Mouse (Mus musculus): Measurements from ENCODE around the gene Klrb1c. TPM values are rescaled to one million over a fixed set of nuclear protein-coding genes. Genes with fewer than 3 reads are reported as not detected.
"Not testable (repeated sequence)": the region's sequence is repeated elsewhere in the genome, so short reads cannot be mapped to it uniquely, and the experiment has no call there.

Gene Klrb1c
- polyA plus RNA-seq, 1 experiment from 2014 or later, result 0.78 TPM

DNA sequence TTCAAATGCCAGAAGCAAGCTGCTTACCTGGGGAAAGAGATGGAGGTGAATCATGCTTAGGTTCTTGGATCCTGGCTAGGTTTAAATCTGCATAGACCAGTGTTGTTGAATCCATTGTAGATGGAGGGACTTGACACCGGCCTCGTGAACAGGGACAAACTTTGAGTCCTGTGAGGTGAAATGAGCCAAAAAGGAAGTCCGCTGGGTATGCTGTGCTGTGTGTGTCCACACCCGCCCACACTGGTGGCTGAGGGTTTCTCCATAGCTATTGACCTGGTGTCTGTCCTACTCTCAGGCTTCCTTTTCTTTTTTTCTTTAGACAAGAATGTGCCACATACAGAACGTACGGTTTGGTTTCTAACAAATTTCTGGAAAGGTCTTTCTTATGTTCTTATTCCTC is 37.1 kb upstream of the Klrb1c start, which contains the start of the genes Gm44511 and Klrb1b:
Gene Gm44511 (minus strand): TSS at position 184 of the 400 bp plus-strand sequence.
Gene Klrb1b (minus strand): TSS at position 200 of the 400 bp plus-strand sequence.
- Histone ChIP-seq H3K4me1 (ENCODE audit: control insufficient read depth, low read depth, low read length) (no peaks in the 10 kb centered on the region; the same call in 1 of the 2 replicates), H3K4me3 (ENCODE audit: low read depth, low read length) (no peak within 1 kb of the TSS), H3K27ac (ENCODE audit: low read length) (no peak within 1 kb of the TSS), H3K4me2 (ENCODE audit: low read depth, low read length) (no peak within 1 kb of the TSS), H3K9me3 (replicated peaks; ENCODE audit: control insufficient read depth, low read length) (no peaks in the 10 kb centered on the region), H3K36me3 (ENCODE audit: control insufficient read depth, insufficient read depth) (no peaks in the 10 kb centered on the region), H3K27me3 (ENCODE audit: control insufficient read depth, insufficient read depth, low read depth, low read length) (no peaks in the 10 kb centered on the region), H3K9ac (ENCODE audit: low read depth, low read length) (no peak within 1 kb of the TSS)
- 55% methylated on average over 6 of the region's 6 CpGs for WGBS (ENCODE audit: insufficient replicate concordance)
- peak; percentile 50; the same call in 1 of the 2 replicates for ATAC-seq (ENCODE audit: low read depth)

DNA sequence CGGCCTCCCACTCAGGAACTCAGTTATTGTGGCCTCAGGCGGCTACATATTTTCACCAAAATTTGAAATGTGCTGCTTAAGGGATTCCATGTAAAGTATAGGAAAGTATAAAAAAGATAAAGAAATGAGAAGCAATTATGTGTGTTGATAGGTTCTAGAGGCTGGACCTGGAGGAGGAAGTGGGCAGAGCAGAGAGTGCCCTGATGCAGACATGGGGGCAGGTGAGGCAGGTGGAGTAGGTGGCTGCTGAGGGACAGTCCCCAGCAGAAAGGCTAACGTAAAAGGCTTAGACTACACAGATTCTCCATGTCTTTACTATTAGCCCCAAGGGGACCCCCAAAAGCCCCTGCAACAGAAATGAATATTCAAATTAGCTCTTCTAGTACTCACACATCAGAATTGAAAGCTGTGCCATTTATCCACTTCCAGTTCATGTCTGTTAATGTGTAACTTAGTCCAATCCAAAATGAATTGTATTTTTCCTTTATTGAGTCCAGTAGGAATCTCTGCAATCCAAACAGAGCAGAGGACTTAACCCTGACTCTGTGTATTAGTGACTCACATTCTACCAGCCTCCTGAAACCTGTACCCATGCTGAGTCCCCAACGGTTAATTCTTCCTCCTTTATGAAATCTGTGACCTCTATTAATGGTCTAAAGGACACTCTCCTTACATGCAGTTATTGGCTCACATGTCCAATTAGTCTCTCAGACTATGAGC is 29.2 kb upstream of the Klrb1c start:
- H3K27ac ChIP-seq (ENCODE audit: low read length), result no peak overlapping the region
- no peak overlapping the region for H3K4me3 ChIP-seq (ENCODE audit: low read depth, low read length)
- H3K4me2 ChIP-seq (ENCODE audit: low read depth, low read length), result no peak overlapping the region
- H3K36me3 ChIP-seq (ENCODE audit: control insufficient read depth, insufficient read depth), result no peaks in the 10 kb centered on the region
- no peaks in the 10 kb centered on the region for H3K9me3 ChIP-seq (replicated peaks; ENCODE audit: control insufficient read depth, low read length)
- no peak for ATAC-seq (ENCODE audit: low read depth)
- no peaks in the 10 kb centered on the region for H3K4me1 ChIP-seq (ENCODE audit: control insufficient read depth, low read depth, low read length)
- WGBS (ENCODE audit: insufficient replicate concordance), result 58% methylated on average over 4 of the region's 4 CpGs
- no peak overlapping the region for H3K9ac ChIP-seq (ENCODE audit: low read depth, low read length)
- no peaks in the 10 kb centered on the region for H3K27me3 ChIP-seq (ENCODE audit: control insufficient read depth, insufficient read depth, low read depth, low read length)

DNA sequence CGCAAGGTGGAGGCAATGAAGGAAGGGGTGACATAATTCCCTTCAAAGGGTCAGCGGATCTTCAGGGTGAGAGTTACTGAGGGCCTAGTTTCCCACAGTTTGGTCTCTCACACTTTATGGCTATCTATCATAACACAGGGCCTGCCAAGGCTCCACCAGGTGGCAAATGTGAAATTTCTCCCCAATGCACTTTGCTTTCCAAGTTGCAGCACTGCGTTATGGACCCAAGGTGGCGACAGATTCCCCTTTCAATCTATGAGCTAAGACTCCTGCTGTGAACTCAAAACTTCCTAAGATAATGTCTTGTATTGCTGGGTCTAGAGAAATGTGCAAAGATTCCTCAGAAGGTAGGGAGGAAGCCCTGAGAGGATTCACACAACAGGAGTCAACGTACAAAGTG is 19.5 kb upstream of the Klrb1c start:
- H3K36me3 ChIP-seq (ENCODE audit: control insufficient read depth, insufficient read depth), result no peaks in the 10 kb centered on the region
- no peak overlapping the region for H3K4me3 ChIP-seq (ENCODE audit: low read depth, low read length)
- H3K9me3 ChIP-seq (replicated peaks; ENCODE audit: control insufficient read depth, low read length), result no peaks in the 10 kb centered on the region
- WGBS (ENCODE audit: insufficient replicate concordance), result 69% methylated on average over 5 of the region's 5 CpGs
- H3K4me1 ChIP-seq (ENCODE audit: control insufficient read depth, low read depth, low read length), result no peaks in the 10 kb centered on the region
- no peak for ATAC-seq (ENCODE audit: low read depth)
- H3K4me2 ChIP-seq (ENCODE audit: low read depth, low read length), result no peak overlapping the region
- no peak overlapping the region for H3K9ac ChIP-seq (ENCODE audit: low read depth, low read length)
- H3K27ac ChIP-seq (ENCODE audit: low read length), result no peak overlapping the region
- no peaks in the 10 kb centered on the region for H3K27me3 ChIP-seq (ENCODE audit: control insufficient read depth, insufficient read depth, low read depth, low read length)

DNA sequence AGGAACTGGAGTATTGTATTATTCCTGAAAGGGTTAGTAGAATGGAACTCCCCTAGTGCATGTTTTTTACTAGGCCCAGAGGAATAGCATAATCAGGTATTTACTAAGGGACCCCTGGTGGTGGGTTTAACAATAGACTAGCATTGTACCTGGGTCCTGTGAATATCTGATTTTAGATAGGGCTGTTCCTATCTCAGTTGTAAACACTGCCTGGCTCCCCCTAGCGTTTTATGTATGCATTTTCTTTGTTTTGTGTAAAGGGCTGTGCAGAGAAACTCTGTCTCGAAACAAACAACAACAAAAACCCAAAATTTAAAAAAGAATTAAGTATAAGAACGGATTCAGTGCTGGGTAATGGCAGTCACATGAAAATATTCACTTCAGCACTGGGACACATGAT is 18.0 kb upstream of the Klrb1c start:
- no peak for ATAC-seq (ENCODE audit: low read depth)

DNA sequence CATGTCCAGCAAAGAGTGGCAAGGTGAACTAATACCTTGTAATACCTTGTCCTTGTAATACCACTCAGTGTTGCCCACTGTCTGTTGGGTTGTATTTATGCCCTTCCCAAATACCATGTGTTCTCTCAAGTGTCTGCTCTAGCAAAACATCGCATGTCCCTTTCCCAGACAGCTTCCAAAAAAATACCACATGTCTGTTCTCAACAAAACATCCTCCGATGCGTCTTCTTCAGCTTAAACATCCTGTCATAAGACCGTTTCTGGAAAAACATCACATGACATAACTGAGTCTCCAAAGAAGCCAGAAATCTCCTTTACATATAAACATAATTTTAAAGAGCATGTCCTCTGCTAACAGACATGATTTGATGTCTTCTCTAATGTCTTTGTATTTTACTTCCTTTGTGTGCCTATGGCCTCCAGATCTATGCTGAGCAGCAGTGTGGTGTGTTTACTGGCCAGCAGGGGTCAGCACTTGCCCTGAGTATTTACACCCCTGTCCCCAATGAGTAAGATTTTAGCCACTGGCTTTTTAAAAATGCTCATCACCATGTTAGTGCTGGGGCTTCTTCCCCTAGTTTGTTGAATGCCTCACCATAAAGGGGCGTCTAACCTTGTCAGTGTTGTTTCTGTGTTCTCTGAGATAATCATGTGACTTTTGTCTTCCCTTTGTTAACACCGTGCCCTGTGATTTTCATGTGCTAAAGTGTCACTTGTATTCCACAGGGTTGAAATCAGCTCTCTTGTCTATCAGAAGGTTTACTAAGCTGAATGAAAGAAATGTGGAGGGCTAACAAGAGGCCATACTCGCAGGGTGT is 16.0 kb upstream of the Klrb1c start:
- not testable (repeated sequence) for ATAC-seq (ENCODE audit: low read depth)
- WGBS (ENCODE audit: insufficient replicate concordance), result 57% methylated on average over 7 of the region's 7 CpGs

More for the DNA sequence above, 18.0 kb upstream of the Klrb1c start:
- no peaks in the 10 kb centered on the region for H3K36me3 ChIP-seq (ENCODE audit: control insufficient read depth, insufficient read depth)
- H3K4me3 ChIP-seq (ENCODE audit: low read depth, low read length), result no peak overlapping the region
- H3K9me3 ChIP-seq (replicated peaks; ENCODE audit: control insufficient read depth, low read length), result no peaks in the 10 kb centered on the region
- peaks cover 4% of the 10 kb centered on the region for H3K4me1 ChIP-seq (ENCODE audit: control insufficient read depth, low read depth, low read length)
- 58% methylated on average over 3 of the region's 3 CpGs for WGBS (ENCODE audit: insufficient replicate concordance)
- no peak overlapping the region for H3K4me2 ChIP-seq (ENCODE audit: low read depth, low read length)
- no peak overlapping the region for H3K9ac ChIP-seq (ENCODE audit: low read depth, low read length)
- no peak overlapping the region for H3K27ac ChIP-seq (ENCODE audit: low read length)
- H3K27me3 ChIP-seq (ENCODE audit: control insufficient read depth, insufficient read depth, low read depth, low read length), result no peaks in the 10 kb centered on the region

DNA sequence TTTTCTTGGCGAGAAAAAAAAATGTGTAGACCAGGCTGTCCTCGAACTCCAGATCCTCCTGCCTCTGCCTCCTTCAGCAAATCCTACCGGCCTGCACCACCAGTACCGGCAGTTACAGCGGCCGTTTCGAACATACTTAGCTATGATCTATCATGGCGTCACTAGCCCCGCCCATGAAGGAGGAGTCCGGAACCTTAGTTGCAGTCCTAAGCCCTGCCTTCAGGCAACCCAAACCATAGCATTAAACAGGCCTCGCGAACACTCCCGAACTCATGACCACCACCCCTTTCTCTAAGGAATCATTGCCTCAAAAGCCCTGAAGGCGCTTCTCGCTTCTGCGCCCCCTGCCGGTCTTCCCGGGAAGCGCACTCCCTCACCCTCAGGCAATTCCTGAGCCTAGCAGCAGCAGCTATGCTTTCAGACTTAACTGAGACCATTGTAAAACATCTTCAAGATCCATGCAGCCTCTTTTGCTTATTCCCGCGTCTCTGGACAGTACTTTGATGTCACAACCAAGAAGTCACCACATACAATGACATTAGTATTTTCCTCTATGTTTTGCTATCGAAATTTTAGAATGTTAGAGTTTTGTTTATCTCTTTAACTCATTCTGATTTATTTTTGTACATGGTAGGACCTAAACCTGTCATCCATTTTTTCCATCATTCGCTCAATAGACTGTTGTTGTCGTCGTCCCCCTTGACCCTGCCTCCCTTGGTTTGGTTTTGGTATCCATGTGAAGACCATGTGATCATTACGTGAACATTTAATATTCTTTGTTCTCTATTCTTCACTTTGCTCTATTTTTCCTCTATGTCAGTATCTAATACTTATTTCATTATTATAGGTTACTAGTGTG is 14.2 kb upstream of the Klrb1c start:
- H3K4me3 ChIP-seq (ENCODE audit: low read depth, low read length), result peak overlapping the region; percentile 62

More for the DNA sequence above, 16.0 kb upstream of the Klrb1c start:
- not testable (repeated sequence) for H3K4me3 ChIP-seq (ENCODE audit: low read depth, low read length); H3K4me1 ChIP-seq (ENCODE audit: control insufficient read depth, low read depth, low read length); H3K9me3 ChIP-seq (replicated peaks; ENCODE audit: control insufficient read depth, low read length); H3K4me2 ChIP-seq (ENCODE audit: low read depth, low read length); H3K9ac ChIP-seq (ENCODE audit: low read depth, low read length); H3K36me3 ChIP-seq (ENCODE audit: control insufficient read depth, insufficient read depth); H3K27ac ChIP-seq (ENCODE audit: low read length); H3K27me3 ChIP-seq (ENCODE audit: control insufficient read depth, insufficient read depth, low read depth, low read length)

DNA sequence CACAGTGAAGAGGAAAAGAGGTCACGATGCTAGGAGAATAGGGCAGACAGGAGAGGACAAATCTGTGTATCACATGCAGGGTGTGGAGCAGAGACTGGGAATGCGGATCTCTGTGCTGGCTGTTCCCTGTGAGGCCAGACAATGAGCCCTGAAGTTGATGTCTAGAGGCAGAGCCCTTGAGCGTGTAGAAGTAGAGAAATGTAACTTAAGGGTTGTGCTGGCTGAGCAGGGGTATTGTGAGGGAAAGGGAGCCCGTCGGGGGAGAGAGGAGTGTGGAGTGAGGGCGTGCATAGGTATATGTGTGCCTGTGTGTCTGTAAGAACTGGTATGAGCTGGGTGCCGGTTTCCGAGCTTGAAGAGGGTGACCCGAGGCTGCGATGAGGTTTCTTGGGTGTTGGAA is 13.5 kb upstream of the Klrb1c start:
- peak overlapping the region; percentile 62 for H3K4me3 ChIP-seq (ENCODE audit: low read depth, low read length)
- H3K4me1 ChIP-seq (ENCODE audit: control insufficient read depth, low read depth, low read length), result peaks cover 14% of the 10 kb centered on the region
- H3K27me3 ChIP-seq (ENCODE audit: control insufficient read depth, insufficient read depth, low read depth, low read length), result no peaks in the 10 kb centered on the region
- peak; percentile 4 for ATAC-seq (ENCODE audit: low read depth)
- H3K9me3 ChIP-seq (replicated peaks; ENCODE audit: control insufficient read depth, low read length), result no peaks in the 10 kb centered on the region
- H3K4me2 ChIP-seq (ENCODE audit: low read depth, low read length), result peak overlapping the region; percentile 77
- peak overlapping the region; percentile 57 for H3K9ac ChIP-seq (ENCODE audit: low read depth, low read length)
- WGBS (ENCODE audit: insufficient replicate concordance), result 18% methylated on average over 10 of the region's 10 CpGs
- no peak overlapping the region for H3K27ac ChIP-seq (ENCODE audit: low read length)
- no peaks in the 10 kb centered on the region for H3K36me3 ChIP-seq (ENCODE audit: control insufficient read depth, insufficient read depth)

More for the DNA sequence above, 14.2 kb upstream of the Klrb1c start:
- no peak overlapping the region for H3K27ac ChIP-seq (ENCODE audit: low read length)
- H3K27me3 ChIP-seq (ENCODE audit: control insufficient read depth, insufficient read depth, low read depth, low read length), result no peaks in the 10 kb centered on the region
- H3K4me2 ChIP-seq (ENCODE audit: low read depth, low read length), result peak overlapping the region; percentile 77
- H3K9ac ChIP-seq (ENCODE audit: low read depth, low read length), result no peak overlapping the region
- peaks cover 9% of the 10 kb centered on the region for H3K4me1 ChIP-seq (ENCODE audit: control insufficient read depth, low read depth, low read length)
- WGBS (ENCODE audit: insufficient replicate concordance), result 7% methylated on average over 26 of the region's 26 CpGs
- ATAC-seq (ENCODE audit: low read depth), result peak; percentile 86
- H3K9me3 ChIP-seq (replicated peaks; ENCODE audit: control insufficient read depth, low read length), result no peaks in the 10 kb centered on the region
- H3K36me3 ChIP-seq (ENCODE audit: control insufficient read depth, insufficient read depth), result no peaks in the 10 kb centered on the region

DNA sequence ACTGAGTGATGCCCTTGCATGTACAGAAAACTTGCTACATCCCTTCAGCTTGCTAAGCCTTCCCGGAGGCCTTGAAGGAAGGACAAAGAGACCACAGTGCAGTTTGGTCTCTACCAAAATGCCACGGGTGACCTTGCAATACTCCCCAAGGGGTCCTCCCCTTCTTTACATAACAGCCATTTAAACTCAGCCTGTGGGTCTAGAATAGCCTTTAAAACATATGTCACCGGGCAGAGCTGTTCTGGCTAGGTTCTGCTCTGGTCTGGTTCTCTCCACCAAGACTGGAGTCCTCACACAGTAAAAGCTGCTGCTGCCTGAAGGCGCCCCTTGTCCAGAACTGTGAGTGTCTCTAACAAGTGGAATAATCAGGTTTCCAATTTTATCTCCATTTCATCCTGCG is 11.7 kb upstream of the Klrb1c start:
- not testable (repeated sequence) for H3K27ac ChIP-seq (ENCODE audit: low read length); H3K36me3 ChIP-seq (ENCODE audit: control insufficient read depth, insufficient read depth); ATAC-seq (ENCODE audit: low read depth); H3K9me3 ChIP-seq (replicated peaks; ENCODE audit: control insufficient read depth, low read length); H3K4me2 ChIP-seq (ENCODE audit: low read depth, low read length); H3K9ac ChIP-seq (ENCODE audit: low read depth, low read length); H3K4me3 ChIP-seq (ENCODE audit: low read depth, low read length); H3K27me3 ChIP-seq (ENCODE audit: control insufficient read depth, insufficient read depth, low read depth, low read length)
- 72% methylated on average over 5 of the region's 5 CpGs for WGBS (ENCODE audit: insufficient replicate concordance)
- H3K4me1 ChIP-seq (ENCODE audit: control insufficient read depth, low read depth, low read length), result peaks cover 14% of the 10 kb centered on the region
